Mouse (Mus musculus) intestine, postnatal 0 days (tissue): ENCODE data around the gene Chka. TPM values are rescaled to one million over a fixed set of nuclear protein-coding genes. Genes with fewer than 3 reads are reported as not detected.
A peak's percentile ranks its signal among the peaks of the same experiment; 100 is the strongest.

Source experiments
- ATAC-seq: fragments of 200-750 bp; cut with Nextera tagmentation; 2 replicates; pipeline ENCODE4 v1.8.0; 2017; ENCODE audit warnings: mild to moderate bottlenecking, moderate TSS enrichment, moderate library complexity
- H3K27ac ChIP-seq: fragments of 300-500 bp; sonication (generic); 2 replicates; pipeline ENCODE4 v1.5.1; 2014; ENCODE audit warnings: mild to moderate bottlenecking, low read depth, low read length, moderate library complexity
- H3K27me3 ChIP-seq: fragments of 300-500 bp; sonication (generic); replicated peaks from 2 replicates; pipeline ENCODE4 v1.6.1; 2014; ENCODE audit warnings: low read length, mixed read lengths; ENCODE audit not compliant: control insufficient read depth, insufficient read depth
- H3K36me3 ChIP-seq: fragments of 300-500 bp; sonication (generic); 2 replicates; pipeline ENCODE4 v1.6.1; 2014; ENCODE audit warnings: mild to moderate bottlenecking, moderate library complexity; ENCODE audit not compliant: control insufficient read depth, insufficient read depth
- H3K4me1 ChIP-seq: fragments of 300-500 bp; sonication (generic); replicated peaks from 2 replicates; pipeline ENCODE4 v1.6.1; 2014; ENCODE audit warnings: antibody characterized with exemption, low read length, mixed read lengths; ENCODE audit not compliant: control insufficient read depth, insufficient read depth
- H3K4me2 ChIP-seq: fragments of 300-500 bp; sonication (generic); replicated peaks from 2 replicates; pipeline ENCODE4 v1.6.1; 2014; ENCODE audit warnings: low read depth, mild to moderate bottlenecking, moderate library complexity
- H3K4me3 ChIP-seq: fragments of 300-500 bp; sonication (generic); 2 replicates; pipeline ENCODE4 v1.5.1; 2014; ENCODE audit warnings: low read depth, low read length
- H3K9ac ChIP-seq: fragments of 300-500 bp; sonication (generic); 2 replicates; pipeline ENCODE4 v1.6.1; 2014; ENCODE audit warnings: mild to moderate bottlenecking, low read depth, low read length
- H3K9me3 ChIP-seq: fragments of 300-500 bp; sonication (generic); 2 replicates; pipeline ENCODE4 v1.6.1; 2016; ENCODE audit warnings: mixed run types; ENCODE audit not compliant: control insufficient read depth
- CTCF ChIP-seq: sonication (generic); IDR thresholded peaks from 2 replicates; pipeline ENCODE4 v1.5.1; 2016; ENCODE audit warnings: low read depth, mild to moderate bottlenecking, control low read depth, antibody characterized with exemption, moderate library complexity
- WGBS: fragments of 180-500 bp; shearing (Covaris S2); extraction: QIAGEN DNeasy Blood & Tissue Kit; methylation state at CpG from one replicate; pipeline ENCODE4 v1.1.7; 2014; 5-methylcytosine and 5-hydroxymethylcytosine counted together
- polyA plus RNA-seq: library from polyadenylated mRNA; unstranded; fragments of >200 nt; fragmentation: Nextera tagmentation; extraction: Ambion mirVana; gene quantifications from 2 replicates; pipeline ENCODE4 v1.2.1, GENCODE M21; 2015

The Chka gene
- polyA plus RNA-seq, result 113 and 155 TPM in 2 replicates

DNA sequence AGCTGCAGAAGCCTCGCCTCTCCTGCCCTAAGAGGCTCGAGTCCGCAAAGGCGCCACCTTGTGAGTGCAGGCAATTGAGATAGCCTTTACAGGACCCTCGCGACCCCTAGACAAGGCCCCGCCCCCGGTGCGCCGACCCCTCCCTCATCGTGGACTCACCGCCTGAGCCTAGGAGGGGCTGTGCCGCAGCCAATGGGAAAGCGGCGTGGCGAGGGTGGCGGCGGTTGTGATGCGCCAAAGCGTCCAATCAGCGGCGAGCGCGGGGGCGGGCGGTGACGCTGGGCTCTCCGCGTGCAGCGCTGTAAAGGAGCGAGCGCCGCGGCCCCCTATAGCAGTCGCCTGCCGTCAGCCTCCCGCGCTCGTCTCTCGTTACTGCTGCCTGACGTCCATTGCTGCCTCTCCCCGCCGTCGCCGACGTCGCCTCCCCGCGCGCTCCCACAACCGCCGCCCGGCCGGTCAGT, at the start of gene Chka:
Gene Chka (plus strand): TSS at position 272 of the 461 bp plus-strand sequence.
- Histone ChIP-seq H3K27ac (peak within 1 kb of the TSS; percentile 100), H3K9me3 (no peaks in the 10 kb centered on the region), H3K27me3 (no peaks in the 10 kb centered on the region), H3K9ac (peak within 1 kb of the TSS; percentile 98), H3K4me2 (peak within 1 kb of the TSS; percentile 82), H3K4me3 (peak within 1 kb of the TSS; percentile 93), H3K36me3 (no peaks in the 10 kb centered on the region), H3K4me1 (peaks cover 10% of the 10 kb centered on the region; the same call in 1 of the 2 replicates)
- peak; percentile 81 for ATAC-seq
- 1% methylated on average over 54 of the region's 54 CpGs for WGBS
- peak; percentile 40 for TF ChIP-seq CTCF

DNA sequence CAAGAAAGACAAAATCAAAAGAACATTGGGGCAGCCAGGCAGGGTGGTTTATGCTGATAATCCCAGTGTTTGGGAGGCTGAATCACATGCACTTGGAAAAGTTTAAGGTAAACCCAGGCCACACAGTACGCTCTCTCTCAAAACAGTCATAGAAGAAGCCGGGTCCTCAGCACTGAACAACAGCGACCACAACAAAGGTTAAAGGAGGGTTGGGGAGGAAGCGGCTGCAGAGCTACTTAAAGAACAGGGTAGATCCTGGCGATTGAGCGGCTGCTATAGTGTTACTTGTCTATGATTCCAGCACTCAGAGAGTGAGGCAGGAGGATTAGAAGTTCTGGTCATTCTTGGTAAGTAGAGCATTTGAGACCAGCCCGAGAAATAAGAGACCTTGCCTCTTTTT, 46.0 kb upstream of the Chka start:
- Histone ChIP-seq H3K4me3 (no peak overlapping the region), H3K4me1 (no peaks in the 10 kb centered on the region), H3K9me3 (no peaks in the 10 kb centered on the region), H3K9ac (no peak overlapping the region), H3K36me3 (peaks cover 83% of the 10 kb centered on the region), H3K27me3 (no peaks in the 10 kb centered on the region), H3K27ac (no peak overlapping the region), H3K4me2 (no peak overlapping the region)
- no peak for ATAC-seq
- 92% methylated on average over 7 of the region's 7 CpGs for WGBS
- TF ChIP-seq CTCF, result no peak

DNA sequence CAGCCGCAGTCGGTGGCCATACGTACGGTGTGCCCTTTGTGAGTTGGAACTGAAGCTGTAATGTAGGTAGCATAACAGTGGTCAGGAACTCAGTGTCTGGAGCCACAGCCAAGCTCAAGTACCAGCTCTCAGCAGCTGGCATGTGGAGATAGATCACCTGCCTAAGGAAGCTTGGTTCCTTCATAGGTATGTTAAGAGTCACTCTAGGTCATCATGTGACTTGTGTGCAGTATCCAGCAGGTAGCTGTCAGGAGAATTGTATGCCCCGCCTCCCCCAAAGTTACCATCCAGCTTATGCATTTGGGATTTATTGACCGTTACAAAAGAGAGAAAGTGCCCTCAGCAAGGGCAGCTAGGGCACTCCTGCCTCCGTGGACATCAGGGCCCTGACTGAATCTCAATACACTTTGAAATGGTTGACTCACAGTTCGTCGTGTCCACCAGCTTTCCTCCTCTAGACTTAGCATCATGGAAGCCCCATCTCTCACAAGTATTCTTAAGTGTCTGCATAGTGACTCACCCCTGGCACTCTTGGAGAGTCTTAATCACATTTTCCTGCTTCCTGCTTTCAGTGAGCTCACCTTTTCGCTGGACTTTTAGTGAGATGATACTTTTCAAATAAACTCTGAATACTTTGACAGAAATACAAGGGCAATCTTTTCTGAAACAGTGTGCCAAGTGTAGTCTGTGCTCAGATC, 40.9 kb upstream of the Chka start:
- Histone ChIP-seq H3K4me1 (no peaks in the 10 kb centered on the region), H3K4me3 (no peak overlapping the region), H3K36me3 (peaks cover 85% of the 10 kb centered on the region), H3K9ac (no peak overlapping the region), H3K27ac (no peak overlapping the region), H3K4me2 (no peak overlapping the region), H3K27me3 (no peaks in the 10 kb centered on the region), H3K9me3 (no peaks in the 10 kb centered on the region)
- ATAC-seq, result no peak
- no peak for TF ChIP-seq CTCF
- WGBS, result 88% methylated on average over 10 of the region's 10 CpGs

DNA sequence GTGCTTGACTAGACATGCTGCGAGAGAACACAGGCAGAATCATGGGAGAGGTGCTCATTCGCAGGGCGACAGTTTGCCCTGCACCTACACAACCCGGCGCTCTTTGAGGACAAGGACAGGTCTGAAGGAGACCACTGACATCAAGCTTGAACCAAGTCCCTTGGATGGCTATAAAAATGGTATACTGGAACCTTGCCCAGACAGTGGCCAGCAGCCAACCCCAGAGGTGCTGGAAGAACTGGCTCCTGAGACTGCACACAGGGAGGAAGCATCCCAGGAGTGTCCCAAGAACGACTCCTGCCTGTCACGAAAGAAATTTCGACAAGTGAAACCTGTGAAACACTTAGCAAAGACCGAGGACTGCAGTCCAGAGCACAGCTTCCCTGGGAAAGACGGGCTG, 37.1 kb upstream of the Chka start:
- no peak for ATAC-seq
- no peak overlapping the region for H3K27ac ChIP-seq
- 89% methylated on average over 10 of the region's 10 CpGs for WGBS

DNA sequence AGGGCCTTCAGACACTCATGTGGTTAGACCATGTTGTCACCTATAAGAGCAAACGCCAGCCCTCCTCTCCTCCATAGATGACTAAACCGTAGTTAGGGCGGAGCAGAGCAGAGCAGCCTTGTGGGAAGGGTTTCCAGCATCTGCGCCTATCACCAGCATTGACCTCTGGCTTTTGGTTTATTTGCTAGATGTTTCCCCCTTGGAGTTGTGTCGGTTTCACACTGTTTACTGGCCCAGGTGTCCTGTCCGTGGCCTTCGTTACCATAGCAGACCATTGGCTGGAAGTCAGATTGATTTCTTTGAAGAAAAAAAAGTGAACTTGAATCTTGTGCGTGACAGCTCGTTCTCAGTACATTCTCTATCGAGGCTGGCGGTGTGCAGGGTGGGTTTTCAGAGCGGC, 35.7 kb upstream of the Chka start:
- Histone ChIP-seq H3K4me3 (no peak overlapping the region), H3K36me3 (peaks cover 43% of the 10 kb centered on the region), H3K9ac (no peak overlapping the region), H3K4me2 (no peak overlapping the region), H3K4me1 (no peaks in the 10 kb centered on the region; the same call in 1 of the 2 replicates), H3K9me3 (no peaks in the 10 kb centered on the region), H3K27me3 (no peaks in the 10 kb centered on the region), H3K27ac (no peak overlapping the region)
- TF ChIP-seq CTCF, result no peak
- 68% methylated on average over 12 of the region's 12 CpGs for WGBS
- no peak for ATAC-seq

More for the DNA sequence above, 37.1 kb upstream of the Chka start:
- Histone ChIP-seq H3K4me1 (no peaks in the 10 kb centered on the region), H3K36me3 (peaks cover 56% of the 10 kb centered on the region), H3K9me3 (no peaks in the 10 kb centered on the region), H3K9ac (no peak overlapping the region), H3K27me3 (no peaks in the 10 kb centered on the region), H3K4me3 (no peak overlapping the region), H3K4me2 (no peak overlapping the region)
- no peak for TF ChIP-seq CTCF

DNA sequence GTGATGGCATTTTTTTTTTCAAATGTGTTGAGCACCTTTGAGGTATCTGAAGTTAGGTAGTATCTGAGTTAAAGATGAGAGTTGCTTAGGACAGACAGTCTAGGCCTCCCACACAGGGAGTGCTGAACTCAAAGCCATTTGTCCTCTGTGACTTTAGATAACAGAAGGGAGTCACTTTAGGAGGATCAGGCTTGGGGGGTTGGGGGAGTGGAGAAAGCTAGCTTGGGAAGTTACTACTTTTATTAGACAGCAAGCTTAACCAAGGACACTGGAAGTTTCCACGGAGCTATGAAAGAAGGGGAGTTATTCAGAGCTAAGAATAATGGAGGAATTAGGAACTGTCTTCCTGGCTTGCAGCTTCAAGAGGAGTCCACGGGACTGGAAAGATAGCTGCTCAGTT, 32.5 kb upstream of the Chka start:
- Histone ChIP-seq H3K4me2 (no peak overlapping the region), H3K36me3 (peaks cover 24% of the 10 kb centered on the region), H3K4me3 (no peak overlapping the region), H3K27me3 (no peaks in the 10 kb centered on the region), H3K27ac (no peak overlapping the region), H3K4me1 (no peaks in the 10 kb centered on the region; the same call in 1 of the 2 replicates), H3K9ac (no peak overlapping the region), H3K9me3 (no peaks in the 10 kb centered on the region)
- no peak for ATAC-seq
- 71% methylated on average over 2 of the region's 2 CpGs for WGBS
- no peak for TF ChIP-seq CTCF
